Mouse (Mus musculus) heart, postnatal 0 days (tissue): ENCODE measurements around the gene Krt33a. TPM values are rescaled to one million over a fixed set of nuclear protein-coding genes. Genes with fewer than 3 reads are reported as not detected.

Experiments
- ATAC-seq: fragments of 200-750 bp; cut with Nextera tagmentation; 2 replicates; pipeline ENCODE4 v1.8.0; 2017; ENCODE audit warnings: low read depth, moderate number of reproducible peaks, moderate library complexity; ENCODE audit not compliant: insufficient read depth
- DNase-seq: peaks from one replicate; pipeline ENCODE4 v3.0.0-alpha.2; 2016; ENCODE audit warnings: low spot score
- H3K27ac ChIP-seq: fragments of 300-500 bp; sonication (generic); 2 replicates; pipeline ENCODE4 v1.5.1; 2014; ENCODE audit warnings: low read depth, mild to moderate bottlenecking
- H3K27me3 ChIP-seq: fragments of 300-500 bp; sonication (generic); 2 replicates; pipeline ENCODE4 v1.6.1; 2014; ENCODE audit warnings: low read length, mixed read lengths; ENCODE audit not compliant: control insufficient read depth, insufficient read depth
- H3K36me3 ChIP-seq: fragments of 300-500 bp; sonication (generic); replicated peaks from 2 replicates; pipeline ENCODE4 v1.6.1; 2014; ENCODE audit warnings: low read length, mixed read lengths; ENCODE audit not compliant: control insufficient read depth, insufficient read depth
- H3K4me1 ChIP-seq: fragments of 300-500 bp; sonication (generic); 2 replicates; pipeline ENCODE4 v1.6.1; 2014; ENCODE audit warnings: antibody characterized with exemption; ENCODE audit not compliant: control insufficient read depth, insufficient read depth
- H3K4me2 ChIP-seq: fragments of 300-500 bp; sonication (generic); 2 replicates; pipeline ENCODE4 v1.6.1; 2014; ENCODE audit warnings: low read depth, mild to moderate bottlenecking, low read length, moderate library complexity
- H3K4me3 ChIP-seq: fragments of 300-500 bp; sonication (generic); 2 replicates; pipeline ENCODE4 v1.5.1; 2014; ENCODE audit warnings: low read depth, low read length
- H3K9ac ChIP-seq: fragments of 300-500 bp; sonication (generic); replicated peaks from 2 replicates; pipeline ENCODE4 v1.6.1; 2014; ENCODE audit warnings: low read depth, low read length, mixed read lengths
- H3K9me3 ChIP-seq: fragments of 300-500 bp; sonication (generic); replicated peaks from 2 replicates; pipeline ENCODE4 v1.6.1; 2016; ENCODE audit warnings: low read length; ENCODE audit not compliant: control insufficient read depth
- CTCF ChIP-seq: IDR thresholded peaks from 2 replicates; pipeline ENCODE4 v1.5.1; 2016; ENCODE audit warnings: antibody characterized with exemption, control low read depth, low read depth
- EP300 ChIP-seq: IDR thresholded peaks from 2 replicates; pipeline ENCODE4 v1.6.1; 2016; ENCODE audit warnings: antibody characterized with exemption, low read depth
- WGBS: fragments of 180-500 bp; shearing (Covaris S2); extraction: QIAGEN DNeasy Blood & Tissue Kit; methylation state at CpG from one replicate; pipeline ENCODE4 v1.1.7; 2014; 5-methylcytosine and 5-hydroxymethylcytosine counted together
- polyA plus RNA-seq: library from polyadenylated mRNA; unstranded; fragments of >200 nt; fragmentation: Nextera tagmentation; extraction: Ambion mirVana; gene quantifications from 2 replicates; pipeline ENCODE4 v1.2.1, GENCODE M21; 2015
- total RNA-seq: library from RNA; depleted of rRNA; stranded (reverse); fragments of >200 nt; gene quantifications from 2 replicates; pipeline ENCODE4 v1.2.3, GENCODE M21; 2014; ENCODE audit warnings: low replicate concordance

The Krt33a gene
- total and polyA plus RNA-seq, 2 experiments from 2014 or later = not detected

GRCm38 (mm10) chr11:100010682-100011081 lies 5.3 kb downstream of the Krt33a start:
- Histone ChIP-seq H3K27ac (no peak overlapping the region), H3K36me3 (no peaks in the 10 kb centered on the region), H3K9me3 (no peaks in the 10 kb centered on the region), H3K9ac (no peak overlapping the region), H3K4me3 (no peak overlapping the region), H3K27me3 (no peaks in the 10 kb centered on the region), H3K4me2 (no peak overlapping the region), H3K4me1 (no peaks in the 10 kb centered on the region)
- DNase-seq (no peak), ATAC-seq (no peak)
- WGBS = 85% methylated on average over 5 of the region's 5 CpGs
- TF ChIP-seq CTCF (no peak), EP300 (no peak)

GRCm38 (mm10) chr11:100008336-100008735 lies 7.7 kb downstream of the Krt33a start:
- Histone ChIP-seq H3K9ac (no peak overlapping the region), H3K27me3 (no peaks in the 10 kb centered on the region), H3K4me1 (no peaks in the 10 kb centered on the region), H3K36me3 (no peaks in the 10 kb centered on the region), H3K4me2 (no peak overlapping the region), H3K4me3 (no peak overlapping the region), H3K9me3 (no peaks in the 10 kb centered on the region), H3K27ac (no peak overlapping the region)
- WGBS = 55% methylated on average over 5 of the region's 5 CpGs
- no peak for TF ChIP-seq EP300
- TF ChIP-seq CTCF = no peak
- DNase-seq (no peak), ATAC-seq (no peak)

DNA sequence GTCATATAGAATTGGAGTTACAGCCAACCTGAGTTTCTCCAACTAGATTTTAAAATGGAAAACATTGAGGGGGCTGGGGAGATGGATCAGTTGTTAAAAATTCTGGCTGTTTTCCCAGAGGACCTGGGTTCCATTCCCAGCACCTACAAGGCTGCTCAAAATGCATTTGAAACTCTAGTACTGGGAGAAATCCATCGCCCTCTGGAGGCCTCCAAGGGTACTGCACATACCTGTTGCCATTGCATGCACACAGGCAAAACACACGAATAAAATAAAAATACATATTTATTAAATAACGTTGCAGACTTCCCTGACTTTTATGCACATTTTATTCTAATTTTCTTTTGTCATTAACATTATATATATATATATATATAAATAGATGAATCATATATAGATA lies 9.4 kb downstream of the Krt33a start:
- Histone ChIP-seq H3K4me1 (no peaks in the 10 kb centered on the region), H3K27me3 (no peaks in the 10 kb centered on the region), H3K9me3 (no peaks in the 10 kb centered on the region), H3K4me2 (no peak overlapping the region), H3K27ac (no peak overlapping the region), H3K36me3 (no peaks in the 10 kb centered on the region), H3K4me3 (no peak overlapping the region), H3K9ac (no peak overlapping the region)
- WGBS = 47% methylated on average over 3 of the region's 3 CpGs
- ATAC-seq (no peak), DNase-seq (no peak)
- TF ChIP-seq EP300 = no peak
- peak; percentile 27; the same call in 1 of the 2 replicates for TF ChIP-seq CTCF

- Histone ChIP-seq H3K4me1 (no peaks in the 10 kb centered on the region), H3K4me3 (no peak overlapping the region), H3K9ac (no peak overlapping the region), H3K36me3 (no peaks in the 10 kb centered on the region), H3K27ac (no peak overlapping the region), H3K9me3 (no peaks in the 10 kb centered on the region), H3K27me3 (no peaks in the 10 kb centered on the region), H3K4me2 (no peak overlapping the region)
- no peak for TF ChIP-seq CTCF
- TF ChIP-seq EP300 = no peak
- ATAC-seq (no peak), DNase-seq (no peak)
- WGBS = 85% methylated on average over 8 of the region's 8 CpGs
These were observed 10.1 kb downstream of the Krt33a start for GRCm38 (mm10) chr11:100005905-100006304.

- ATAC-seq = no peak
- H3K4me1 ChIP-seq = no peaks in the 10 kb centered on the region
- H3K9ac ChIP-seq = no peak overlapping the region
- H3K4me3 ChIP-seq = no peak overlapping the region
- H3K27ac ChIP-seq = no peak overlapping the region
- 23% methylated on average over 6 of the region's 6 CpGs for WGBS
- no peaks in the 10 kb centered on the region for H3K9me3 ChIP-seq
- no peaks in the 10 kb centered on the region for H3K36me3 ChIP-seq
- peak; percentile 38 for DNase-seq
- no peaks in the 10 kb centered on the region for H3K27me3 ChIP-seq
- no peak for TF ChIP-seq EP300
- TF ChIP-seq CTCF = peak; percentile 74
- H3K4me2 ChIP-seq = no peak overlapping the region
These were observed 11.2 kb downstream of the Krt33a start for GRCm38 (mm10) chr11:100004846-100005245.

- 0 out of 2 replicates have a peak, but pooled peaks cover 7% of the 10 kb centered on the region for H3K27me3 ChIP-seq
- no peak for TF ChIP-seq EP300
- TF ChIP-seq CTCF = no peak
- WGBS = 74% methylated on average over 7 of the region's 7 CpGs
- H3K9ac ChIP-seq = no peak overlapping the region
- H3K27ac ChIP-seq = no peak overlapping the region
- no peak overlapping the region for H3K4me2 ChIP-seq
- H3K4me1 ChIP-seq = no peaks in the 10 kb centered on the region
- no peaks in the 10 kb centered on the region for H3K36me3 ChIP-seq
- no peak overlapping the region for H3K4me3 ChIP-seq
- no peak for ATAC-seq
- H3K9me3 ChIP-seq = no peaks in the 10 kb centered on the region
- DNase-seq = no peak
These were observed 16.9 kb downstream of the Krt33a start for GRCm38 (mm10) chr11:99999091-99999490.
